Mouse (Mus musculus): Measurements from ENCODE around the gene Cdk13. TPM values are rescaled to one million over a fixed set of nuclear protein-coding genes. Genes with fewer than 3 reads are reported as not detected.
A peak's percentile ranks its signal among the peaks of the same experiment; 100 is the strongest.

Gene Cdk13
- polyA plus RNA-seq, 1 experiment: 53.4 TPM

DNA sequence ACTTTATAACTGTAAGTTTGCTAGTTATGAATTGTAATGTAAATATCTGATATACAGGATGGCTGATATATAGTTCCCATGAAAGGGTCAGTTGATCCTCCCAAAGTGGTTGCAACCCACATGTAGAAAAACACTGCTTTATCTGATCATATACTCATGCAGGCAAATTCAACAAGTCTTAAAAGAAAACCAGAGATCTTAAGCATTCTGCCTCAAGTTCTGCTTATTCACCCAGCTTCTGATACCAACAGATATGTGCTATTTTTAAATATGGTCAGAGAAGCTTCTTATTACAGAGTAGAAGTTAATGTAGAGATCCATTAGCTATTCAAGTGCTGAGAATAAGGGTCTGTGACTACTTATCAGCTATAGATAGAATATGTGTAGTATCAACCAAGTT lies 103.6 kb downstream of the Cdk13 start:
- Histone ChIP-seq H3K4me1 (ENCODE audit: control insufficient read depth, insufficient read depth, low read length) (peaks cover 15% of the 10 kb centered on the region), H3K4me3 (ENCODE audit: insufficient read depth, low read length) (no peak overlapping the region), H3K27ac (ENCODE audit: insufficient read depth, low read length) (no peak overlapping the region)
- TF ChIP-seq POLR2A (IDR thresholded peaks at IDR 0.05; ENCODE audit: low read depth, low read length): no peak
- TF ChIP-seq CTCF (IDR thresholded peaks at IDR 0.05; ENCODE audit: borderline replicate concordance, insufficient read depth, low read length): no peak

DNA sequence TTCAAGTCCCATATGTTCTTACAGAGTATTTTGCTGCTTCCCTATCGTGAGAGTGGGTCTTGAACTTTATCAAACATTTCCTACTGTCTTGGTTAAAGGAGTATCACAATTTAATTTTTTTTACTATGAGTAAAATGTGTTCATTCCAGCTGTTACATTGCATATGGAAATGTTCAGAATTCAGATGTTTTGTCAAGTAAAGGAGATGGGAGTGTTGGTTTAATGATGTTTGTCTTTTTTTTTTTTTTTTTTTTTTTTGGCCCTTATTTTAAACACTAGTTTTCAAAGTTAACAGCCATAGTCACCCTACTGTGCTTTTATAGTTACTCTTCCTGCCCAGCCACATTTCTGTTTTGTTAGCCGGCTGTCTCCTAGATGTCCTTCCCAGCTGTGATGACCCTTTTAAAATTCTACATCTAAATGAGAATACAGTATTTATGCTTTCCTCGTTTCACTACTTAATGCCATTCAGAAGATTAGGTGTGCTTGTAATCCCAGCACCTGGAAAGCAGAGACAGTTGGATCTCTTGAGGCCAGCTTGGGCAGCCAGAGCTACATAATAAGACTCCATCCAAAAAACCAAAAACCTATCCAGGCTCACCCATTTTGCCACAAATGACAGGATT lies 104.7 kb downstream of the Cdk13 start:
- Histone ChIP-seq H3K4me3 (ENCODE audit: insufficient read depth, low read length) (no peak overlapping the region), H3K27ac (ENCODE audit: insufficient read depth, low read length) (no peak overlapping the region), H3K4me1 (ENCODE audit: control insufficient read depth, insufficient read depth, low read length) (peaks cover 9% of the 10 kb centered on the region)
- no peak for TF ChIP-seq CTCF (IDR thresholded peaks at IDR 0.05; ENCODE audit: borderline replicate concordance, insufficient read depth, low read length)
- no peak for TF ChIP-seq POLR2A (IDR thresholded peaks at IDR 0.05; ENCODE audit: low read depth, low read length)

DNA sequence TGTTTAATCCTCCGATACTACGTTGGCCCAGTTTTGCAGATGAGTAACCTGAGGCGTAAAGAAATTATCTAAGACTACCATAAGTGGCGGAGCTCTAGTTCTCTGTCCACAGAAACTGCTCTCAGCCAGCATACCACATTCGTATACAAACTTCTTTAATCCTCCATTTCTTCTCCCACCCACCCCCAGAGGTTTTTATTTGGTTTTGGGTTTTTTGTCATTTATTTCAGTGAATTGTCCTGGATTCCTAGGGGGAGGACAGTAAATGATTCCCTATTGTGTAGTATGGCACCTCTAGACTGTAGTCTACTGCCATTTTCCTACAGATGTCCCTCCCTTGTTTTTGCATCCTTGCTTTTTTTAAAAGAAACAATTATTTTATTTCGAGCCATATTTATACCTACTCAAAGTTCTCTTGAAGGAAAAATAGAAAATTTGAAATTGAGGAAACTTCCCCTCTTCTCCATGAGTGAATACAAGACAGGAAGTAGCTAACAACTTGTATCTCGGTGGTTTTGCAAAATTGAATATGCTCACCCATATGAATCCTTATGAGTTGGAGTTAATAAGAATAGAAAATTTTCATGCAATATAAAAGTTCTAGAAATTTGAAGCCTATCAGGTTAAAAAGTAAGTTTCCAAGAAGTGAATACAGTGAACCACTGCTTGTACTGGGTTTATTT lies 108.9 kb downstream of the Cdk13 start:
- H3K4me3 ChIP-seq (ENCODE audit: insufficient read depth, low read length): peak overlapping the region; percentile 54
- H3K27ac ChIP-seq (ENCODE audit: insufficient read depth, low read length): peak overlapping the region; percentile 88
- TF ChIP-seq POLR2A (IDR thresholded peaks at IDR 0.05; ENCODE audit: low read depth, low read length) (no peak), CTCF (IDR thresholded peaks at IDR 0.05; ENCODE audit: borderline replicate concordance, insufficient read depth, low read length) (no peak)
- H3K4me1 ChIP-seq (ENCODE audit: control insufficient read depth, insufficient read depth, low read length): peaks cover 3% of the 10 kb centered on the region; the same call in 1 of the 2 replicates

DNA sequence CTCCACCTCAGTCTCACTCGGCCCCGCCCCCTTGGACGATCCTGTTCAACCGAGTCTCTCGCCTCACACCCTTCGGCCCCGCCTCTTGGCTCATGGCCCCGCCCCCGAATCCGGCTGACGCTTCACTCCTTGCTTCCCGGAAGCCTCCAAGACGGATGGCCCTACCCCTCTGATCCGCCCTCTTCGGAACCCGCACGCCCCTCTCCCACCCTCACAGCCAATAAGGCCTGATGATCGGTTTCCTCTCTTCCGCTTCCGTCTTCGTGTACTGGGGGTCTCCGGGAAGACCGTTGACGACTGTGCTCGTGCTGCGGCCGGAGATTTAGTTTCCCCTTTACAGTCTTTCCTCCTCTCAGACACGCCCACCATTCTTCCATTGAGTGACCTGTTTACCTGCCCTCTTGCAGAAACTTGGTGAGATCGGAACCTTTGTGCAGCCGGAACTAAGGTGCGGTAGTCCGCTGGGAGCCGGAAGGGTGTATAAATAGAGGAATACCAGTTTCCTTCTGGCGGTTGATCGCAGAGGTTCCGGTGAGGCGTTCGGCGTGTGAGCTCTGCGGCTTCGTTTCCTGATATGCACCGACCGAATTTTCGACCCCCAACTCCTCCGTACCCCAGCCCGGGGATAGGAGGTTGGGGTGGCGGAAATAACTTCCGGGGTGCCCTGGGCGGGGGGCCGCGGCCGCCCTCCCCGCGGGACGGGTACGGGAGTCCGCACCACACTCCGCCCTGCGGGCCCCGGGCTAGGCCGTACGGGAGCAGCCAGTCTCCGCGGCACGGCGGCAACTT lies 109.8 kb downstream of the Cdk13 start, which contains the start of the genes Mplkip and Sugct:
TSS of gene Mplkip (plus strand) at position 282 of the 789 bp plus-strand sequence.
TSS of gene Sugct (minus strand) at position 643 of the 789 bp plus-strand sequence.
- Histone ChIP-seq H3K4me1 (ENCODE audit: control insufficient read depth, insufficient read depth, low read length) (peaks cover 3% of the 10 kb centered on the region; the same call in 1 of the 2 replicates), H3K27ac (ENCODE audit: insufficient read depth, low read length) (peak within 1 kb of the TSS; percentile 88), H3K4me3 (ENCODE audit: insufficient read depth, low read length) (peak within 1 kb of the TSS; percentile 87)
- peak; percentile 88 for TF ChIP-seq POLR2A (IDR thresholded peaks at IDR 0.05; ENCODE audit: low read depth, low read length)
- no peak for TF ChIP-seq CTCF (IDR thresholded peaks at IDR 0.05; ENCODE audit: borderline replicate concordance, insufficient read depth, low read length)

DNA sequence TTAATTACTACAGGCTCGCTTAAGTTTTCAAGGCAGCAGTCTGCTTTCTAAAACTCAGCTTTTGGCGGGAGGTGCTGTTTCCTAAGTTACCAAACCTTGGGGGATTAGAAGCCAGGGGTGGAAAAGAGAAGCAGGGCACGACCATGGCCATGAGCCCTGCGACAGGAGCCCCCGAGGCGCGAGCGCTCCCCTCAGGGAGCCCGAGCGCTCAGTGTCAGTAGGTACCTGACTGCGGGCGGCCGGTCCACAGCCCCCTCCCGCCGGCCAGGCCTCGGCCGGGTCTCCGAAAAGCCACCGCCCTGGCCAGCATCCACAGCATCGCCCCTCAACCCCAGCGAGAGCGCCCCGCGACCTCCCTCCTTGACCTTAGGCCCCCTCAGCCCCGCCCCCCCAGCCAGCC lies 110.5 kb downstream of the Cdk13 start:
- H3K27ac ChIP-seq (ENCODE audit: insufficient read depth, low read length): peak overlapping the region; percentile 88
- H3K4me3 ChIP-seq (ENCODE audit: insufficient read depth, low read length): peak overlapping the region; percentile 87
- H3K4me1 ChIP-seq (ENCODE audit: control insufficient read depth, insufficient read depth, low read length): peaks cover 6% of the 10 kb centered on the region
- TF ChIP-seq CTCF (IDR thresholded peaks at IDR 0.05; ENCODE audit: borderline replicate concordance, insufficient read depth, low read length): no peak
- TF ChIP-seq POLR2A (IDR thresholded peaks at IDR 0.05; ENCODE audit: low read depth, low read length): peak; percentile 40; the same call in 1 of the 2 replicates

DNA sequence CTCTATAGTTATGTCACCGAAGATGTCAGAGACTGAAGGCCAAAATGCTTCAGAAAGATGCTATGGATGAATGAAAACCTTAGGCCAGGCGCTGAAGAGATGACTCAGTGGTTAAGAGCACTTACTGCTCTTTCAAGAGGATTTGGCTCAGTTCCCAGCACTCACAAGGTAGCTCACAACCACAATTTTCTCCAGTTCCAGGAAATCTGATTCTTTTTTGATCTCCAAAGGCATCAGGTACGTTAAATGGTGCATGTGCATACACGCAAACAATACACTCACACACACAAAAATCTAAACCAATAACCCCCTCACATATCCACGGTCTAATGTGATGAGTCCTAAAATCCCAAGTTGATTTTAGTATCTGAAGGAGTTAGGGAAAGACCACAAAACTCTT lies 111.1 kb downstream of the Cdk13 start:
- no peak overlapping the region for H3K4me3 ChIP-seq (ENCODE audit: insufficient read depth, low read length)
- TF ChIP-seq CTCF (IDR thresholded peaks at IDR 0.05; ENCODE audit: borderline replicate concordance, insufficient read depth, low read length) (no peak), POLR2A (IDR thresholded peaks at IDR 0.05; ENCODE audit: low read depth, low read length) (no peak)
- H3K4me1 ChIP-seq (ENCODE audit: control insufficient read depth, insufficient read depth, low read length): peaks cover 6% of the 10 kb centered on the region
- peak overlapping the region; percentile 88 for H3K27ac ChIP-seq (ENCODE audit: insufficient read depth, low read length)

DNA sequence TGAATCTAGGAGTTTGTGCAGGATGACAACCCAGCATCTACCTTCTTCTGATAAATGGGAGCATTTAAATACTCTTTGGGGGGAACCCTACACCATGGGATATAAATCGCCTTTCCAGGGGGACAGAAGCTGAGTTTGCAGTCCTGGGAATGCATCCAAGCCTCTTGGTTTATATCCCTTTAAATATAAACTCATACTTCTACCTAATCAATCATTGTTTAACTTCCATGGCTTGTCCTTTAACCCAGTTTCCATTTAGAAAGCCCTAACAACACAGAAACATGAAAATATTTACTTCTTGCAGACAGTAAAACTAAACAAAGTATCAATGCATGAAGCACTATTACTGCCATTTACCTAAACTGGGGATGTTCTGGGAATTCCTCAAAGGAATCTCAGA lies 113.5 kb downstream of the Cdk13 start:
- TF ChIP-seq POLR2A (IDR thresholded peaks at IDR 0.05; ENCODE audit: low read depth, low read length) (no peak), CTCF (IDR thresholded peaks at IDR 0.05; ENCODE audit: borderline replicate concordance, insufficient read depth, low read length) (no peak)

DNA sequence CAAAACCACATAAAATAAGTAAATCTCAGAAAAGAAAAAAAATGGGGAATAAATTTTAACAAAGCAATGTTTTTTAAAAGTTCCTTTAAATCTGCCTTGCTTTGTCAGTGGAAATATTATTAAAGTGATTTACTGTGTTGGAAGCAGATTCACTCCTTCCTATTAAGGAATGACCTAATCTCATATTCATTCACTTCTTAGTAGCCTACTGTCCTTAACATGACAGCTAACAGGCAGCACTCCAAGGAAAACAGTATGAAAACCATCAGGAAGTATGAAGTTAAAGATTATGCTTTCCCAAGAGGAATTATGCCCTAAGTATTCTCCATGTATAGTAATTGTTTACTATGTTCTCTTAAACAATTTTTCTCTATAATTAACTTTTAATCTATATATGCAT lies 114.2 kb downstream of the Cdk13 start:
- no peak for TF ChIP-seq CTCF (IDR thresholded peaks at IDR 0.05; ENCODE audit: borderline replicate concordance, insufficient read depth, low read length)
- TF ChIP-seq POLR2A (IDR thresholded peaks at IDR 0.05; ENCODE audit: low read depth, low read length): no peak
- no peak overlapping the region for H3K4me3 ChIP-seq (ENCODE audit: insufficient read depth, low read length)
- H3K4me1 ChIP-seq (ENCODE audit: control insufficient read depth, insufficient read depth, low read length): peaks cover 3% of the 10 kb centered on the region
- H3K27ac ChIP-seq (ENCODE audit: insufficient read depth, low read length): peak overlapping the region; percentile 78

More for the DNA sequence above, 113.5 kb downstream of the Cdk13 start:
- H3K27ac ChIP-seq (ENCODE audit: insufficient read depth, low read length): no peak overlapping the region
- no peak overlapping the region for H3K4me3 ChIP-seq (ENCODE audit: insufficient read depth, low read length)
- peaks cover 3% of the 10 kb centered on the region for H3K4me1 ChIP-seq (ENCODE audit: control insufficient read depth, insufficient read depth, low read length)

DNA sequence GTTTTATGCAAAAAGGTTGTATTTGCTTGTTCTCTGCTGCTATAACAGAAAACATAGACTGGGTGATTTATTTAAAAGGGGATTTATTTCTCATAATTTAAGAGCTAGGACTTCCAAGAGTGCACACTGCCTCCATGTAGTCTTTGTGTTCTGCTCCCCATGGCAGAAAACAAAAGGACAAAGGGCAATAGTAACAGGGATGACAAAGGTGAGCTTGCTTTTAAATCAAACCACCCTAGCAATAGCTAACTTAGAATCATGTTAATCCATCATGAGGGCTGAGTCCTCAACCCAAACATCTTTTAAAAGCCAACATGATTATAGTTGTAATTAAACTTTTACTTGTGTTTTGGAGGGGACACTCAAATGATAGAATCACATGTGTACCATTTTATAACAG lies 115.4 kb downstream of the Cdk13 start:
- TF ChIP-seq POLR2A (IDR thresholded peaks at IDR 0.05; ENCODE audit: low read depth, low read length) (no peak), CTCF (IDR thresholded peaks at IDR 0.05; ENCODE audit: borderline replicate concordance, insufficient read depth, low read length) (no peak)
- no peak overlapping the region for H3K27ac ChIP-seq (ENCODE audit: insufficient read depth, low read length)
- no peak overlapping the region for H3K4me3 ChIP-seq (ENCODE audit: insufficient read depth, low read length)
- peaks cover 3% of the 10 kb centered on the region for H3K4me1 ChIP-seq (ENCODE audit: control insufficient read depth, insufficient read depth, low read length)

Measured in embryonic fibroblast, embryonic 13.5 days (primary cell).